Mouse (Mus musculus) adrenal gland, postnatal 10 days (tissue): Measurements from ENCODE around the gene Foxn3. TPM values are rescaled to one million over a fixed set of nuclear protein-coding genes. Genes with fewer than 3 reads are reported as not detected.
A peak's percentile ranks its signal among the peaks of the same experiment; 100 is the strongest.

ENCODE experiments used
- DNase-seq: peaks from one replicate; pipeline ENCODE4 v3.0.0; 2021; ENCODE audit warnings: mixed read lengths
- total RNA-seq, 2 experiments: library from RNA; stranded (reverse); gene quantifications; 2 replicates each; pipeline ENCODE4 v1.2.3; 2021

The Foxn3 gene
- total RNA-seq, 2 experiments from 2014 or later: 77.7 to 98.2 TPM

DNA sequence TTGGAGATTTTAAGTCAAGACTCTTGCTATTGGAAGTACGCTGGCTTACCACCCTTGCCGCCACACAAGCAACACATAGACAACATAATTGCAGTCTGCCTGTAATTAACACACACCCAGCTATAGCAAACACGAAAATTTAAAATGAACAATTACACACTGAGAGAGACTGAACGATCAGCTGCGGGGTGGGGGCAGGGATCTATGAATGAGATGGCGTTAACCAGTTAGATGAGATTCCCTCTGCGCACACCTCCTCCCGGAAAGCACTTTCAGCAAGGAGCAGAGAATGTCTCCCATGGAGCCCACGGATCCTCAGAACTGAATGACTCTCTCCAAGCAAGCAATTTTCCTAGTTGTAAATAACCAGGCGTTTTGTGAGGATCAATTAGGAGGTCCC, 309.8 kb downstream of the Foxn3 start:
- no peak for DNase-seq

DNA sequence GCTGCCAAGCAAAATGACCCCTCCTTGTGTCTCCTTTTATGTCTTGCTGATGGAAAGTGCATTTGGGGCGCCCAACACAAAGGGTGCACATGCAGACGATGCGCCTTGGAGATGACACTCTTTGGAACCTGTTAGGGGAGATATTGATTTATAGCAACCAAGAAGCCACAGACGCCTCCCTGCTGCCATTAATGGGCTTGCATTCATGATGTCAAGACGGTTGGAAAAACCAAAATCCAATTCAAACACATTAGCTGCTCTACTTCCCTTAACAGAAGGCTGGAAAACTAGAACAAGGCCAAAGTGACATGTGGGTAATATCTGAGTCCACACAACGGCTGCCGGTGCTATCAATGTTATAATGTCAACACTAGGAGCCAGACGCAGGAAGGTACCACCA, 314.8 kb downstream of the Foxn3 start:
- no peak for DNase-seq

DNA sequence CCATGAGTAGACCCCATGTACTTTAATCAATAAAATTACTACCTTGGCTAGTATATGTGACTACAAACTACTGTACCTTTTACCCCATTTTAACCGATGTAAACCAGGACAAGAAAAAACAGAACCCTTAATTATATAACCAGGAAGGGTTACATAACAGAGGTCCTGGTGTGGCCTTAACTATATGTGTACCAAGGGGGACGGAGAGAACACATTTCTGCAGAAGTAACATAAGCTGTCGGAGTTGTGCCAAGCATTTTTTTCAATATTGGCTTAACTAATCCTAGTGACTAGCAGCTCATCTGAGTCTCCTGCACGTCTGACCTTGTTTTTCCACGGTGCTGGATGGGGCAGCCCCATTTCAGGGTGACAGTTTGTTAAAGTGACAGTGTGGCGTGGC, 315.4 kb downstream of the Foxn3 start:
- DNase-seq: no peak

DNA sequence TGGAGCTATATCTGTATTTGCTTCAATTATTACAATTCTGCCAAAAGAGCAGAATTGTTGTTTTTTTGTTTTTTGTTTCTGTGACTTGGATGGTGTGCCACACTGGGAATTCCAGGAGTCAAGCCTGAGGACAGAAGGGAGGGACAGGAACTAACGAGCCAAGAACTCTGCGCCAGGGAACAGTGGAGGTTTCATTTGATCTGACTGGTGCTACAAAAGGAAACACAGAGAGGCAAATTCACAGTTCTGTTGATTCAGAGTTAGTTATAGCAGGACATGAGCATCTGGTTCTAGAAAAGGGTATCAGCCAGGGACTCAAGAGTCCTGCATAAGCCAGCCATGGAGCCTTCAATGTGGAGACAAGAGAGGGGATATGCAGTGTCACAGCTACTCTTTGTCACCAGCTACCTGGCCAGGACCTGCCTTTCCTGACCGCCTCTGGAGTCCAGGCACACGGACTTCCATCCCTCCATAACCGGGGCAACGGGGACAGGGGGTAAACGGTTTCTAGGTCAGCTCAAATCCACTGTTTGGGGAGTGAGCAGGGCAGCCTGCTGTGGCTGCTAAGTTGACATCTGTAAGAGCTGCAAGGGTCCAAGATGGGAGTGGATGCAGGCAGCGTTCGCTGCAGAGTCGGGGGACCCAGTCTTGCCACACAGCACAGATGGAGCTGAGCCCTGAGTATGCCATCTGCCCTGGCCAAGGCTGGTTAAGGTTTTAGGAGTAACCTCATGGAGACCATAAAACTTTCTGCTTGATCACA, 316.2 kb downstream of the Foxn3 start:
- no peak for DNase-seq

DNA sequence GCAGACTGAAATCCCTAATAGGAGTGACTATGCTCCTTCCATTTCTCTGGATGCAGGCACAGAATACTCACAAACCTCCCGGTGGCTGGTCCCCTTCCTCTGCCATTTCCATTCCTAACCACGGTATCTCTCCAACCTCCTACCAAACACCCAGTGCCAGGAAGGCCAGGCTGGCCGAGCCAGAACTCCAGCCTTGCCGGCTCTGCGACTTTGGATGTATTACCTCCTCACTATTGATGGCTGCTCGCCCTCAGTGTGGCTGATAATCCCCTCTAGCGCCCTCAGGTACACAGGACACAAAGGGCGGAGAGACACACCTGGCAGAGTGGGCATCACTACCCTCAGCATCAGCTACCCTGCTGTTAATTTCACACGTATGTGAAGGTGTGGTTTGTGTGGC, 318.7 kb downstream of the Foxn3 start:
- no peak for DNase-seq

DNA sequence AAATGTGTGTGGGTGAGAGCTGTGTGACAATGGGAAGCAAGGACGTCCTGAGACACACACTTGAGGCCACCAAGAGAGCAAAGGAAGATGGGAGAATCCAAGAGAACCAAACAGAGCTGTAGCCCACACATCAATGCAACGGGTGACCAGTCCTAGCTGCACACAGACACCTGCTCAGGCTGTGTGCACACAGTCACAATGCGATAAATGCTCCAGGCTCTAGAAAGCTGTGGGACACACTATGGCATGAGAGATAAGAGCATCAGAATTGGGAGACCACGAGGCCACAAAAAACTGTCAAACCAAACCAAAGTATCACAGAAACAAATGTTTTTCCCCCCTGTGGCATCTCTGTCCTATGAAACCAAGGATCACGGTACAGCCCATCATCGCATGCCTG, 319.1 kb downstream of the Foxn3 start:
- DNase-seq: no peak

DNA sequence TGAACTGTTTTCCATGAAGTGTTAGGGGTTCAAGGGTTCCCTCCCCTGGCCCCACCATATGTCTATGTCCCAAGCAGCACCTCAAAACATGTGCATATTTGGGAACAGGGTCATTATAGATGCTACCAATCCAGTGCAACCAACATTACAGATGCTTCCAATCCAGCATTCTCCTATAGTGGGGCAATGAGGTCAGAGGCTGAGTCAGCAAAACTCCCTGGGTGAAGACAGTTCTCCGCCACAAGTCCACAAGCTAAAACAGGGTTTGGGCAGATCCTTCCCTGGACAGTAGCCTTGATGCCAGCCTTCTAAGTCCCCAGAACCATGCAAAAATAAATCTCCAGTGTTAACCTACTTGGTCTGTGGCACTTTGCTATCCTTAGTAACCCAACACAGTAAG, 320.1 kb downstream of the Foxn3 start:
- no peak for DNase-seq

DNA sequence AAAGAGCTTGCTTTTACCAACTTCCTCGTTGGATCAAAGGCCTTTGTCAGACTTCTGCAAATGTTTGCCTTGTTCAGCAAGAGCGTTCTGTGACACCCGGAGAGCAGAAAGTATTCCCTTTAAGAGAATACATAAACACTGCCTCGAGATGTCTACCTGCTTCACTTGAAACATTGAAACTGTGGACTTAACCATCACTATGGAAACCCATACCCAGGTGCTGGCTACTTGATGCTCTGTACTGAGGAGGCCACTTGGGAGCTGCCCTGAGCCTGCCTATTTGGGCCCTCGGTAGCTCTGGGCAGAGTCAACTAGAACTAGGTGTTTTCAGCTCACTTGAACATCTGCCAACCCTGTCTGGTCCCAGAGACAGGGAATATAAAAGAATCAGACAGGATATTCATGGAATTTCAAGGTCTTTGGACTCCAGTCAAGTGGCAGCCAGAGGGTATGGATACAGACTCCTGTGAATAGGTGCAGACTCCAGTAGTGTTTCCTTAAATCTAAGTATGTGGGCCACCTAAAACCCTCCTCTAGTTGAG, 323.1 kb downstream of the Foxn3 start:
- no peak for DNase-seq

DNA sequence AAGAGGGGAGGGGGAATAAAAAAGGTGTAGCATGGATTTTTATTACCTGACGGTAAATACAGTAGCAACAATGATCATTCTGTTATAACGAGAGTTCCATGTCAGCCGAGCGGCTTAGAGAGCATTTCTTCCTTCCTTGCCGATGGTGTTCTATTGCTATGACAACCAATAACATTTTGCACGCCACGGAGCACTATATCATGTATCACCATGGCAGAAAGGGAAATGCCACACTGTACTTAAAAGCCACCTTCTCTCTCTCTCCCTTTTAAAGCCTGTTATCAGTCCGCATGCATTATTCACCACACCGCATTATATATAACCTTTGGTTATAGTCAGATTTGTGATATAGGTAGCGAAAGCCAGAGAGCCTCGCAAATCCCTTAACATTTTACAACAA, 323.6 kb downstream of the Foxn3 start:
- DNase-seq: no peak

DNA sequence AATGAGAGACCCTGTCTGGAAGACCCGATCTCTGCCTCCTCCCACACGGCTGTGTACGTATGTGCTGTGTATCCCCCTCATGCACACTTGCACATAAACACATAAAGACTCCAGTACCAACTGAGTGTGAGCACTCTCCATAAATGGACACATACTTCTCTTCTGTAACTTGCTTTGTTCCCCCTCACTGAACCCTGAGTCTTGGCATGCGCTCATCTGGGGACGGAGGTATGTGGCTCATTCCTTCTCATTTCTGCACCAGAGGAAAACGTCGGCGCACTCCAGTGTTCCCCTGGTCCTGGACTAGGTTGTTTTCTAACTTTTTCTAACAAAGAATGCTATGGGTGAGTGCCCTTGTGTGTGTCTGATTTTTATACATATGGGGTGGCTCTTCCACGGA, 325.9 kb downstream of the Foxn3 start:
- DNase-seq: no peak

DNA sequence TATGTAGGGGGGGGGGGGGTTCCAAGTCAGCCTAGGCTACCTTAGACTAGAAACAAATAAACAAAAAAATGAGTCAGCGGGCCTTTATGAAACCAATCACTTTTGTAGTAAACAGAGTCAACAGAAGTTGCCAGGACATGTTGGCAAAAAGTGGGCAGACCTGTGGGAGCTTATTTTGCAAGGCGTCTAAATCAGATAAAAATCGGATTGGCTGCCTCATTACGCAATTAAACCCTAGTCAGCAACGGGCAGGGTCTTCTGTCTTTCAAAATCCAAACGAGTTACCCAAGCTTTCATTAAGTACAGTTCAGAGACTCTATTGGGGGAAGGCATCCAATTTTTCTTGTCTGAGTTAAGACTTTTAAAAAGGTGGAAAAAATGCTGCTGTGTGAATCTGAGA, 329.0 kb downstream of the Foxn3 start:
- DNase-seq: peak; percentile 46

DNA sequence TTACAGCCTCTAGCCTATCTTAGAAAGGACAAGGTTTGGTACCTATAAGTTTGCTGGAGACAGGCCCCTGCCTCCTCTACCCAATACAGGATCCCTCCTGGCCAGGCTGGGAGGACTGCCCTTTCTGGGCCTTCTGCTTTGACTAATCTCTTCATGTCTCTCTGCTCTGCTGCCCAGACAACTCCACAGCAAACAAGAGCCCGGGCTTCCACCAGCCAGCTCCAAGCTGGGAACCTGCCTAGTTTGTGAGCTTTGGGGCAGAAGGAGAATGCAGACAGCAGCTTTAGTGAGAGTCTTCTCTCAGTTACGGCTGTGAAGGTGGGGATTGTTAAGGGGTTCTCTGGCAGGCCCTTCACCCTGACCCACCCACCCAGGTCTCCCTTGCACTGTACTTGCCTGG, 330.0 kb downstream of the Foxn3 start:
- no peak for DNase-seq

DNA sequence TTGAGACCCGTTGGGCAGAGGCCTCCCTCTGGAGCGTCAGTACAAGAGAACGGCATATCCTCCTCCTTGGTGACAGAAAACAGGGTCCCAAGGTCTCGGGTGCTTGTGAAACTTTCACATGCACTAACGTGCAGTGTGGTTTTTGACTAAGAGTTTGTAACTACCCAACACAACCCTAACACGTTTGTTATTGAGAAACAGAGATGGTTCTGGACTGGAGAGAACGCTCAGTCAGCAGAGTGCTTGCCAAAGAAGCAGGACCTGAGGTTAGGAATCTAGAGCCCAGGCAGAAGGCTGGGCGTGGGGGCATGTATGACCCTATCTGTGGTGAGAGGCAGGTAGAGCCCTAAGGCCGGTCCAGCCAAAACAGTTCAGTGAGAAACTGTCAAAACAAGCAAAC, 330.9 kb downstream of the Foxn3 start:
- DNase-seq: no peak

DNA sequence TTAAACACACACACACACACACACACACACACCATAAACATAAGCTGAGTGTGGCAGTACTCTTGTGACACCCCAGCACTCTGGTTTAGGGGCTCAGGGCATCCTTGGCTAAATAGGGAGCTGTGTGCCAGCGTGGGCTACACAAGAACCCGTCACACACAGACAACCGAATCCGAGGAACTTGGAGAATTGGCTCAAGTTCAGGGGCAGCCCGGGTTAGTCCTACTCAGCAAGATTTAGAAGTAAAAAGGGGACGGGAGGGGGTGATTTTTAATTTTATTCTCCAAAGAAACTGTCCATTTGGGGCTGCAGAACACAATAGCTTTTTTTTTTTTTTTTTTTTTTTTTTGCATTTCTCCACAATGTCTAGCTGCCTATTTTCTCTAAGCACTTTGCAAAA, 332.1 kb downstream of the Foxn3 start:
- no peak for DNase-seq

DNA sequence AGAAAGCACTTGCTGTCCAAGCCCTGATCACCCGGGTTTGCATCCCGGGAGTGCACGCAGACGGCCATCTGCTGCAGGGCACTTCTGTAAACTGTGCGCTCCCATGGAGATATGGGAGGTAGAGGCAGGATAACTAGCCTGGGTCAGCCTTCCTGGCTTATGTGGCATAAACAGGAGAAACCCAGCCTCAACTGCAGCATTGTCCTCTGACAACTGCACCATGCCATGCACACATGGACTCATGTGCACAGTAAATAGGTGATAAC, 332.7 kb downstream of the Foxn3 start:
- no peak for DNase-seq

DNA sequence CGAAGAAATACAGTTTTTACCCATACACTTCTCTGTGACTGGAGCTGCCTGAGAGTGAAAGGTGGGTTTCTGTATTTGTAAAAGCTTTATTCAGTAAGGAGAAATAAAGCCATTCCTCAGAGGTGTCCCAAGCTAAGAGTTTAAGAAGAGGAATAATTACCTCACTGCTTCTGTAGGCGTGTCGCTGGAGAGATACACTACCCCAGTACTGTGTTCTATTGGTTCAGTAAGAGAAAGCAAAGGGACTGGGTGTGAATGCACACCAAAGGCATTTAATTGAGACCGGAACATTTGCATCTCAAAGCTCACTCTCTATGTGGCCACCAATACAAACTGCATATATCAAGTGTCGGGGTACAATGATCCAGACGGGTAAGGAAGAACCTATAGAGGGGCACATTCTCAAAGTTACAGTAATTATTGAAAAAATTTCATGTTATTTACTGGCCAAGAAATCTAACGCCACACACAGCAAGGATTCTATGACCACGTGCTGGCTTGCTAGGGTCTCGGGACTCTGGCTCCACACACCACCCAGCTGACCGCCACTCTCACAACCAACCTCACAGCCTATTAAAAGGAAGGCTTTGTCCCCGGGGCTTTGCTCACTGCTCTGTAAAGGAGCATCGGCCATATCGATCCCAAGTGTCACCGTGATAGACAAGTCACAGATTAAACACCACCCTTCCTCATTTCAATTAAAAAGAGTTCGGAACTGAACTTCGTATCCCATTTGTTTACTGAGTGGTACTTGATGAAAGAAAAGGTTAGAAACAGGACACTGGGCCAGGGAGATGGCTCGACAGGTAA, 333.2 kb downstream of the Foxn3 start:
- DNase-seq: no peak

DNA sequence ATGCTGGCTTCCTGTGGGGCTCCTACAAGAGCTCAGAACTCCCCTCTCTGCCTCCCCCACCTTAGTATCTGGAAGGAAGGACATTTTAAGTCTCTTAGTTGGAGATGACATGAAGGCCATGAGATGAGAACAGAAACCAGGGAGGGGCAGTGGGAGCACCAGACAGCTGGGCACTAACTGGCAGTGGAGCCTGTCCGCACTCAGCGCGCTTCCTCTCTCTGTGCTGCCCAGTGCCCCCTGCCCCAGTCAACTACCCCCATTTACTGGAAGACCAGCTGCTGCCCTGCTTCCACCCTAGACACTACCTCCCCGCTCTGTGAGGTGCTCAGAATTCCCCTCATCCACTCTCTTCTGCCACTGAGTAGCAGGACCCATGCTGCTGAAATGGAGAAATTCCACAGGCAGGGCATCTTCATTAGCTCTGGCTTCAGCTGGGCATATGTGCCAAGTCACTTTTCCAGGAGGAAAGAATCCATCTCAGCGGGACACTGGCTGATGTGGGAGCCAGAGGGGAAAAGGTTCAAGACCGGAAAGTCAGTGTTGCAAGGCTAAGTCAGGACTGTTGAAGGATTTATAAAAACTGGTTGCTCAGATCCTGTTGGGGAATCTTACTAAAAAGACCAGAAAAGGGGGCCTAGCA, 335.9 kb downstream of the Foxn3 start:
- no peak for DNase-seq

DNA sequence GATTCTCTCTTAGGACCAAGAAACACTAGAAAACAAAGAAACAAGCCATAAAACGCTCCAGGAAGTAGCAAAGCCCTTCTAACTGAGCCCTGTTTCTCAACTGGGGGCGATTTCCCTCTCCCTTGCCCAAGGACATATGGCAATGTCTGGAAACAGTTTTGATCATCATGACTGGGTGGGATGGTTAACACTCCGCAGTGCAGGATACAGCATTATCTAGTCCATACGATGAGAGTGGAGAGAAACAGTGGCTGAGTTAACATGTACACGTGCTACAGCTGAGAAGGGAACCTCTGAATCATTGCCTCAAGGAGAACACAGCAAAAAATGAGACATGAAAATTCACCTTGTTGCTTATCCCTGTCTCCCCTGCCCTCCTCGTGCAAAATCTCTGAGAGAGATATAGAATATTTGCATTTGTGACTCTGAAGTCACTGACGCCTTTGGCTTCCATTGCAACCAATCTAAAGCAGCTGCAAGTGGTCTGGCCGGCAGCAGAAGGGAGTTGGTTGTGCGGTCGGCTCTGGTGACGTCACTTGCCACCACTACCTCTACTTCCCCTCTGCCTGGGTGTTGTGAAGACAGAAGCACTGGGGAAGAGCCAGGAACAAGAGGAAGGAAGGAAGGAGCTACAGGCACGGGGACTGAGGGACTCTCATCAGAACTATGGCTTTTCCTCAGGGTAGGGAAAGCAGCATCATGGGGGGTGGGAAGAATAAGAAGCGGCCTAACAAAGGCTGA, 338.3 kb downstream of the Foxn3 start:
- no peak for DNase-seq

DNA sequence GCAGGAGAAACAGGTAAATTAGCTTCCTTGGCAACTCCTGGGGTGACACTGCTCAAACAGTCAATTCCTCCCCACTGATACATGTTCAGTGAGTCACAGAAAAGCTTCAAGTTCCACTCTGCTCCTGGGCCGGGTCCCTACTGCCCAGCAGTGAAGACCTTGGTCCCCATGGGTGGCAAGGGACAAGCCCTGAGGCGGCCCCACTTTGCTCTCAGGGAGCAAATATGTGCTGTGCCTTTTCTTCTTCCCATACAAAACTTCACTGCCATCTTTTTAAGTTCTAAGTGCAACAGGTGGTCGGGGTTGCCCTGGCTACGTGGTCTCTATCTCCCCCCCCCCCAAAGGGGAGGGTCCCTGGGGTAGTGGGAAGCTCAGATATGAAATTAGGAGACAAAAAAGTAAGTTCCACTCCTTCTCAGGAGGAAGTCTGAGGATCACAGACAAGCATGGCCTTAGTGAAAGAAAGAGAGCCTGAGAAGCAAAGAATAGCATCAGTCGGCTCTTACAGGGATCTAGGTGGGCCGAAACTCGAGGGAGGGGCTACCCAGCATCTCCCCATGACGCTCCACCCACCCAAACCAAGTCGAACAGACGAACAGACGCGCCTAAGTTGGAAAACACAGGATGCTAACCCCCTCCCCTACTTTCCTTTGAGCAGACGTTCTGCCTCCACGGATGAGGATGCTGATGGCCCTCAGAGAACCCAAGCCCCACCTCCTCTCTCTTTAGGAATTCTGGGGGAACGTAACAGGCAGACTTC, 342.1 kb downstream of the Foxn3 start:
- DNase-seq: no peak

DNA sequence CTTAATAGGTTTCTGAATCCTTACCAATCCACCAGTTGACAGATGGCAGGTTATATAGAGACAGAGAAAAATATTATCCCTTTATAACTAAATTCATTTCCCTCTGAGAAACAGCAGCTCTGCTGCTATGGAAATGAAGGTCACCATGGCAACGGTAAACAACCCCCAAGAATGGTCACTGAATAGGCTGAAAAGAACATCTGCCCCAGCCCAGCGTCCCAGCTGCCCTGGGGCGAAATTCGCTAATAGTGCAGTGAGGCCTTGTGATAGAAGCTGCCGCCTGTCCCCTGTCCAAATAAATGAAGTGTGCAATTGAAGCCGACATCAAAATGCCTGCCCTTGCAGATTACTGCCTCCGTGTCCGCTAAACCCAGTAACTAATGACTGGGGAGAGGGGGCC, 343.0 kb downstream of the Foxn3 start:
- peak; percentile 44 for DNase-seq

DNA sequence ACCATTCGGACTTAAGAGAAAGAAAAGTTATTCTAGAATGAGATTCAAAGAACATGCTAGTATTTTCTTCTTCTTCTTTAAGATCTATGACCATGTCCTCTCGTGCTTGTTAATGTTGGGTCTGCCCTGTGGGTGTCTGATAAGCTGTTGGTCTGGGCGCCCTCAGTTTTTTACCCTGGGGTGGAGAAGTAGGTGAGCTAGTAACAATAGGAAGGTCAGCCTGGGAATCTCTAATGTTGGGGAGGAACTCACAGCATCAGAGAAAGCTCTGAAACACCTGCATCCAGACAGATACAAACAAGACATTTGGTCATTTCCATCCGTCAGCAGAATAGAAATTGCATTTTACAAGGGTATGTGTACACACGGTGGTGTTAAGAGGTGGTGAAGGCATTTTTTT, 343.6 kb downstream of the Foxn3 start:
- no peak for DNase-seq

DNA sequence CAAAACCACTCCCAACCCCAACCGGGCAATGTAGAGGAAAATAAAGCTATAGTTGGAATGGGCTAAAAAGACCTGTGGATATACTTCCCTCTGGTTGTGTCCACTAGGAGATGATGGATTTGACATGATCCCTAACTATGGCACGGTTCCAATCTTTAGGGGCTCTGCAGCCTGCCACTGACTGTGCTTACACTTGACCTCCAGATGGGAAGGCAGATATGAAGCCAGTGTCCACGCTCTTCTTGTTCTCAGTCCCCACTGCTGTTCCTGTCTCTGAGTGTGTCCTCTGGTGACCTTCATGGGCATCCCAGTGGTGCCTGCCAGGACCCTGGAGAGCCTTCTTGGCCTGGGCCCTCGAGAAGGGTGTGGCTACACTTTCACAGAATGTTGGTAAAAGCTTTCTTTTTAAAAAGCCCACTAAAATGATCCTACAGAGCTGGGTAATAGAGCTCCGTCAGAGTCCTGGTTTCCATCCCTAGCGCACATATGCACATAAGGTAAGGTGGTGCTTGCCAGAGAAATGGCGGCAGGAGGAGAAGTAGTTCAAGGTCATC, 346.2 kb downstream of the Foxn3 start:
- DNase-seq: peak; percentile 27
